Mouse (Mus musculus) kidney, adult 11 months (tissue): ENCODE results near the gene Sctr.

Experiments
- DNase-seq: peaks from one replicate; pipeline ENCODE4 v3.0.0; 2022

Gene Sctr

GRCm38 (mm10) chr1:120109741-120110432, 103.2 kb downstream of the Sctr start:
- DNase-seq, result peak; percentile 79

GRCm38 (mm10) chr1:120111766-120112165, 105.1 kb downstream of the Sctr start:
- DNase-seq, result no peak

GRCm38 (mm10) chr1:120112251-120113187, 105.8 kb downstream of the Sctr start:
- no peak for DNase-seq
